Mouse (Mus musculus) liver, postnatal 0 days (tissue): ENCODE measurements around the gene Ddx55. TPM values are rescaled to one million over a fixed set of nuclear protein-coding genes. Genes with fewer than 3 reads are reported as not detected.

ENCODE experiments used
- ATAC-seq: fragments of 200-750 bp; cut with Nextera tagmentation; 2 replicates; pipeline ENCODE4 v1.8.0; 2017; ENCODE audit warnings: mild to moderate bottlenecking, moderate library complexity
- DNase-seq: peaks from one replicate; pipeline ENCODE4 v3.0.0-alpha.2; 2016
- H3K27ac ChIP-seq: fragments of 300-500 bp; sonication (generic); 2 replicates; pipeline ENCODE4 v1.5.1; 2014; ENCODE audit warnings: antibody characterized with exemption, moderate library complexity, mild to moderate bottlenecking, low read depth
- H3K27me3 ChIP-seq: fragments of 300-500 bp; sonication (generic); 2 replicates; pipeline ENCODE4 v1.6.1; 2014; ENCODE audit warnings: low read length, control low read depth, mixed read lengths; ENCODE audit not compliant: insufficient read depth
- H3K36me3 ChIP-seq: fragments of 300-500 bp; sonication (generic); replicated peaks from 2 replicates; pipeline ENCODE4 v1.6.1; 2014; ENCODE audit warnings: mild to moderate bottlenecking, control low read depth, low read length, moderate library complexity, mixed read lengths; ENCODE audit not compliant: insufficient read depth
- H3K4me1 ChIP-seq: fragments of 300-500 bp; sonication (generic); 2 replicates; pipeline ENCODE4 v1.6.1; 2014; ENCODE audit warnings: antibody characterized with exemption, mild to moderate bottlenecking, control low read depth; ENCODE audit not compliant: insufficient read depth
- H3K4me2 ChIP-seq: fragments of 300-500 bp; sonication (generic); 2 replicates; pipeline ENCODE4 v1.6.1; 2014; ENCODE audit warnings: low read depth, mild to moderate bottlenecking, low read length, moderate library complexity, mixed read lengths
- H3K4me3 ChIP-seq: fragments of 300-500 bp; sonication (generic); 2 replicates; pipeline ENCODE4 v1.5.1; 2014; ENCODE audit warnings: low read depth, low read length
- H3K9ac ChIP-seq: fragments of 300-500 bp; sonication (generic); replicated peaks from 2 replicates; pipeline ENCODE4 v1.6.1; 2014; ENCODE audit warnings: mild to moderate bottlenecking, moderate library complexity
- H3K9me3 ChIP-seq: fragments of 300-500 bp; sonication (generic); 2 replicates; pipeline ENCODE4 v1.6.1; 2016; ENCODE audit warnings: mild to moderate bottlenecking, control low read depth, low read length, mixed read lengths
- CTCF ChIP-seq: sonication (generic); IDR thresholded peaks from 2 replicates; pipeline ENCODE4 v1.5.1; 2016; ENCODE audit warnings: antibody characterized with exemption, low read depth
- EP300 ChIP-seq: IDR thresholded peaks from 2 replicates; pipeline ENCODE4 v1.6.1; 2016; ENCODE audit warnings: antibody characterized with exemption, low read depth, mild to moderate bottlenecking
- WGBS: fragments of 180-500 bp; shearing (Covaris S2); extraction: QIAGEN DNeasy Blood & Tissue Kit; methylation state at CpG from one replicate; pipeline ENCODE4 v1.1.7; 2014; ENCODE audit not compliant: insufficient replicate concordance; 5-methylcytosine and 5-hydroxymethylcytosine counted together
- polyA plus RNA-seq: library from polyadenylated mRNA; unstranded; fragments of >200 nt; fragmentation: Nextera tagmentation; extraction: Ambion mirVana; gene quantifications from 2 replicates; pipeline ENCODE4 v1.2.1, GENCODE M21; 2015

Gene Ddx55
- polyA plus RNA-seq, 1 experiment from 2014 or later, result 3.7 TPM

- Histone ChIP-seq H3K9ac (no peak overlapping the region), H3K4me1 (peaks cover 14% of the 10 kb centered on the region), H3K27ac (no peak overlapping the region), H3K27me3 (no peaks in the 10 kb centered on the region), H3K9me3 (no peaks in the 10 kb centered on the region), H3K4me3 (no peak overlapping the region), H3K36me3 (peaks cover 29% of the 10 kb centered on the region), H3K4me2 (no peak overlapping the region)
- DNase-seq (no peak), ATAC-seq (no peak)
- TF ChIP-seq CTCF, result peak; percentile 56
- no peak for TF ChIP-seq EP300
- WGBS, result 72% methylated on average over 1 of the region's 1 CpGs
These were observed 2.5 kb downstream of the Ddx55 start for GRCm38 (mm10) chr5:124555145-124555544.

- Histone ChIP-seq H3K36me3 (peaks cover 85% of the 10 kb centered on the region), H3K9me3 (no peaks in the 10 kb centered on the region), H3K4me2 (no peak overlapping the region), H3K27me3 (no peaks in the 10 kb centered on the region), H3K9ac (no peak overlapping the region), H3K4me1 (no peaks in the 10 kb centered on the region), H3K27ac (no peak overlapping the region), H3K4me3 (no peak overlapping the region)
- ATAC-seq (no peak), DNase-seq (no peak)
- no peak for TF ChIP-seq CTCF
- no peak for TF ChIP-seq EP300
- 82% methylated on average over 12 of the region's 12 CpGs for WGBS
These were observed 18.4 kb downstream of the Ddx55 start for GRCm38 (mm10) chr5:124571068-124571467.

- Histone ChIP-seq H3K9ac (no peak overlapping the region), H3K4me2 (no peak overlapping the region), H3K4me3 (no peak overlapping the region), H3K36me3 (peaks cover 65% of the 10 kb centered on the region), H3K27me3 (no peaks in the 10 kb centered on the region), H3K9me3 (no peaks in the 10 kb centered on the region), H3K4me1 (peaks cover 13% of the 10 kb centered on the region), H3K27ac (no peak overlapping the region)
- TF ChIP-seq CTCF (no peak), EP300 (no peak)
- ATAC-seq (no peak), DNase-seq (no peak)
- WGBS, result 87% methylated on average over 7 of the region's 7 CpGs
These were observed 22.8 kb downstream of the Ddx55 start for GRCm38 (mm10) chr5:124575467-124575866.

GRCm38 (mm10) chr5:124578633-124579317 lies 26.1 kb downstream of the Ddx55 start, which contains the start of the genes Eif2b1 and Gtf2h3:
Eif2b1 (minus strand) TSS chr5:124579131.
Gtf2h3 (plus strand) TSS chr5:124579140.
- Histone ChIP-seq H3K4me3 (peak within 1 kb of the TSS; percentile 76), H3K9ac (peak within 1 kb of the TSS; percentile 75), H3K27me3 (no peaks in the 10 kb centered on the region), H3K27ac (peak within 1 kb of the TSS; percentile 31; the same call in 1 of the 2 replicates), H3K9me3 (no peaks in the 10 kb centered on the region), H3K36me3 (peaks cover 34% of the 10 kb centered on the region), H3K4me2 (peak within 1 kb of the TSS; percentile 80), H3K4me1 (peaks cover 17% of the 10 kb centered on the region)
- ATAC-seq (peak; percentile 95), DNase-seq (peak; percentile 96)
- TF ChIP-seq CTCF, result peak; percentile 22; the same call in 1 of the 2 replicates
- no peak for TF ChIP-seq EP300
- 1% methylated on average over 51 of the region's 51 CpGs for WGBS

- no peak overlapping the region for H3K4me2 ChIP-seq
- no peaks in the 10 kb centered on the region for H3K9me3 ChIP-seq
- peaks cover 9% of the 10 kb centered on the region for H3K36me3 ChIP-seq
- H3K27me3 ChIP-seq, result no peaks in the 10 kb centered on the region
- WGBS, result 55% methylated on average over 5 of the region's 5 CpGs
- DNase-seq (peak; percentile 37), ATAC-seq (no peak)
- no peak overlapping the region for H3K9ac ChIP-seq
- TF ChIP-seq CTCF (no peak), EP300 (no peak)
- peaks cover 17% of the 10 kb centered on the region for H3K4me1 ChIP-seq
- H3K27ac ChIP-seq, result no peak overlapping the region
- H3K4me3 ChIP-seq, result no peak overlapping the region
These were observed 29.9 kb downstream of the Ddx55 start for GRCm38 (mm10) chr5:124582515-124582914.

GRCm38 (mm10) chr5:124592768-124593167 lies 40.1 kb downstream of the Ddx55 start:
- Histone ChIP-seq H3K9ac (no peak overlapping the region), H3K9me3 (no peaks in the 10 kb centered on the region), H3K4me2 (no peak overlapping the region), H3K4me3 (no peak overlapping the region), H3K4me1 (no peaks in the 10 kb centered on the region), H3K27me3 (no peaks in the 10 kb centered on the region), H3K36me3 (peaks cover 26% of the 10 kb centered on the region), H3K27ac (no peak overlapping the region)
- no peak for DNase-seq
- no peak for TF ChIP-seq EP300
- TF ChIP-seq CTCF, result no peak
- no peak for ATAC-seq
- 90% methylated on average over 3 of the region's 3 CpGs for whole genome bisulfite sequencing
